Mouse (Mus musculus) bone marrow macrophage, adult 2 months (primary cell): ENCODE data around the gene Coq9.

Experiments
- CTCF ChIP-seq: IDR thresholded peaks from 2 replicates; pipeline ENCODE4 v1.5.1; 2012; ENCODE audit warnings: low read depth, mild to moderate bottlenecking, low read length, moderate library complexity
- POLR2A ChIP-seq: IDR thresholded peaks from 2 replicates; pipeline ENCODE4 v1.6.1; 2012; ENCODE audit warnings: mild to moderate bottlenecking, low read depth, low read length, borderline replicate concordance

GRCm38 (mm10) chr8:94869146-94869545 lies 31.0 kb downstream of the Coq9 start:
- TF ChIP-seq POLR2A (no peak), CTCF (no peak)
